Mouse (Mus musculus) neural tube, embryonic 11.5 days (tissue): ENCODE data around the gene Golga1. TPM values are rescaled to one million over a fixed set of nuclear protein-coding genes. Genes with fewer than 3 reads are reported as not detected.

Source experiments
- ATAC-seq: fragments of 200-750 bp; cut with Nextera tagmentation; 2 replicates; pipeline ENCODE4 v1.8.0; 2017; ENCODE audit warnings: moderate number of reproducible peaks, mild to moderate bottlenecking, moderate TSS enrichment, moderate library complexity; ENCODE audit not compliant: insufficient read depth, low FRiP score, low TSS enrichment
- DNase-seq: peaks from one replicate; pipeline ENCODE4 v3.0.0-alpha.2; 2015; ENCODE audit warnings: low spot score
- H3K27ac ChIP-seq: fragments of 300-500 bp; sonication (generic); 2 replicates; pipeline ENCODE4 v1.5.1; 2014; ENCODE audit warnings: low read depth, mild to moderate bottlenecking, low read length
- H3K27me3 ChIP-seq: fragments of 300-500 bp; sonication (generic); 2 replicates; pipeline ENCODE4 v1.6.1; 2014; ENCODE audit warnings: mild to moderate bottlenecking, low read length, mixed read lengths; ENCODE audit not compliant: control insufficient read depth, insufficient read depth
- H3K36me3 ChIP-seq: fragments of 300-500 bp; sonication (generic); 2 replicates; pipeline ENCODE4 v1.6.1; 2014; ENCODE audit warnings: mild to moderate bottlenecking, low read length, moderate library complexity, mixed read lengths; ENCODE audit not compliant: control insufficient read depth, insufficient read depth
- H3K4me1 ChIP-seq: fragments of 300-500 bp; sonication (generic); 2 replicates; pipeline ENCODE4 v1.6.1; 2014; ENCODE audit warnings: low read length, mixed read lengths; ENCODE audit not compliant: control insufficient read depth, insufficient read depth
- H3K4me2 ChIP-seq: fragments of 300-500 bp; sonication (generic); 2 replicates; pipeline ENCODE4 v1.6.1; 2014; ENCODE audit warnings: low read depth, mild to moderate bottlenecking, moderate library complexity
- H3K4me3 ChIP-seq: fragments of 300-500 bp; sonication (generic); 2 replicates; pipeline ENCODE4 v1.5.1; 2014; ENCODE audit warnings: low read depth, low read length
- H3K9ac ChIP-seq: fragments of 300-500 bp; sonication (generic); 2 replicates; pipeline ENCODE4 v1.6.1; 2014; ENCODE audit warnings: mild to moderate bottlenecking, low read length
- H3K9me3 ChIP-seq: fragments of 300-500 bp; sonication (generic); 2 replicates; pipeline ENCODE4 v1.6.1; 2016; ENCODE audit warnings: low read length; ENCODE audit not compliant: control insufficient read depth
- WGBS: fragments of 180-500 bp; shearing (Covaris S2); extraction: QIAGEN DNeasy Blood & Tissue Kit; methylation state at CpG from one replicate; pipeline ENCODE4 v1.1.7; 2014; 5-methylcytosine and 5-hydroxymethylcytosine counted together
- polyA plus RNA-seq: library from polyadenylated mRNA; unstranded; fragments of >200 nt; fragmentation: Nextera tagmentation; extraction: Ambion mirVana; gene quantifications from 2 replicates; pipeline ENCODE4 v1.2.1, GENCODE M21; 2014

The Golga1 gene
- polyA plus RNA-seq, 1 experiment from 2014 or later, result 33.7 TPM

GRCm38 (mm10) chr2:39069096-39069495 lies 3.8 kb upstream of the Golga1 start:
- H3K4me1 ChIP-seq, result 0 out of 2 replicates have a peak, but pooled peaks cover 2% of the 10 kb centered on the region
- ATAC-seq (no peak), DNase-seq (no peak)
- no peaks in the 10 kb centered on the region for H3K36me3 ChIP-seq
- WGBS, result 78% methylated on average over 1 of the region's 1 CpGs
- no peaks in the 10 kb centered on the region for H3K27me3 ChIP-seq
- H3K4me3 ChIP-seq, result no peak overlapping the region
- no peaks in the 10 kb centered on the region for H3K9me3 ChIP-seq
- H3K27ac ChIP-seq, result no peak overlapping the region
- no peak overlapping the region for H3K9ac ChIP-seq
- no peak overlapping the region for H3K4me2 ChIP-seq

GRCm38 (mm10) chr2:39064687-39065399 lies 498 bp downstream of the Golga1 start:
- peak overlapping the region; percentile 88 for H3K4me2 ChIP-seq
- no peak for DNase-seq
- ATAC-seq, result peak; percentile 10; the same call in 1 of the 2 replicates
- H3K4me1 ChIP-seq, result 0 out of 2 replicates have a peak, but pooled peaks cover 2% of the 10 kb centered on the region
- H3K36me3 ChIP-seq, result no peaks in the 10 kb centered on the region
- peak overlapping the region; percentile 62 for H3K27ac ChIP-seq
- WGBS, result 9% methylated on average over 25 of the region's 25 CpGs
- peak overlapping the region; percentile 90 for H3K4me3 ChIP-seq
- H3K9ac ChIP-seq, result peak overlapping the region; percentile 91
- H3K9me3 ChIP-seq, result no peaks in the 10 kb centered on the region
- no peaks in the 10 kb centered on the region for H3K27me3 ChIP-seq

- WGBS, result 96% methylated on average over 1 of the region's 1 CpGs
- H3K4me2 ChIP-seq, result no peak overlapping the region
- H3K4me1 ChIP-seq, result no peaks in the 10 kb centered on the region
- H3K27ac ChIP-seq, result no peak overlapping the region
- H3K36me3 ChIP-seq, result 0 out of 2 replicates have a peak, but pooled peaks cover 5% of the 10 kb centered on the region
- ATAC-seq (no peak), DNase-seq (no peak)
- H3K9me3 ChIP-seq, result no peaks in the 10 kb centered on the region
- H3K4me3 ChIP-seq, result no peak overlapping the region
- H3K9ac ChIP-seq, result no peak overlapping the region
- H3K27me3 ChIP-seq, result no peaks in the 10 kb centered on the region
Measured at GRCm38 (mm10) chr2:39048515-39048914, 16.8 kb downstream of the Golga1 start.

- Histone ChIP-seq H3K9me3 (no peaks in the 10 kb centered on the region), H3K27ac (no peak overlapping the region), H3K4me1 (no peaks in the 10 kb centered on the region), H3K4me3 (no peak overlapping the region), H3K4me2 (no peak overlapping the region), H3K9ac (no peak overlapping the region), H3K36me3 (peaks cover 4% of the 10 kb centered on the region; the same call in 1 of the 2 replicates), H3K27me3 (no peaks in the 10 kb centered on the region)
- DNase-seq, result no peak
- ATAC-seq, result no peak
- 97% methylated on average over 1 of the region's 1 CpGs for WGBS
Measured at GRCm38 (mm10) chr2:39040215-39040614, 25.1 kb downstream of the Golga1 start.

GRCm38 (mm10) chr2:39031611-39032010 lies 33.7 kb downstream of the Golga1 start:
- H3K4me1 ChIP-seq, result no peaks in the 10 kb centered on the region
- no peaks in the 10 kb centered on the region for H3K9me3 ChIP-seq
- no peak overlapping the region for H3K9ac ChIP-seq
- WGBS, result 95% methylated on average over 1 of the region's 1 CpGs
- no peaks in the 10 kb centered on the region for H3K27me3 ChIP-seq
- no peak overlapping the region for H3K4me3 ChIP-seq
- peaks cover 9% of the 10 kb centered on the region for H3K36me3 ChIP-seq
- ATAC-seq, result no peak
- no peak overlapping the region for H3K4me2 ChIP-seq
- no peak for DNase-seq
- H3K27ac ChIP-seq, result no peak overlapping the region

- Histone ChIP-seq H3K4me2 (no peak overlapping the region), H3K9ac (no peak overlapping the region), H3K4me3 (no peak overlapping the region), H3K9me3 (no peaks in the 10 kb centered on the region), H3K36me3 (peaks cover 20% of the 10 kb centered on the region), H3K27ac (no peak overlapping the region), H3K27me3 (no peaks in the 10 kb centered on the region), H3K4me1 (no peaks in the 10 kb centered on the region)
- 90% methylated on average over 1 of the region's 1 CpGs for WGBS
- no peak for DNase-seq
- ATAC-seq, result no peak
Measured at GRCm38 (mm10) chr2:39020004-39020403, 45.3 kb downstream of the Golga1 start.

GRCm38 (mm10) chr2:39016581-39016980 lies 48.8 kb downstream of the Golga1 start:
- Histone ChIP-seq H3K36me3 (peaks cover 18% of the 10 kb centered on the region), H3K4me1 (no peaks in the 10 kb centered on the region), H3K27ac (no peak overlapping the region), H3K4me2 (no peak overlapping the region), H3K9ac (no peak overlapping the region), H3K4me3 (no peak overlapping the region), H3K9me3 (no peaks in the 10 kb centered on the region), H3K27me3 (no peaks in the 10 kb centered on the region)
- ATAC-seq, result no peak
- DNase-seq, result no peak
- whole genome bisulfite sequencing, result 80% methylated on average over 3 of the region's 3 CpGs

GRCm38 (mm10) chr2:39012768-39013279 lies 52.5 kb downstream of the Golga1 start:
- Histone ChIP-seq H3K27me3 (no peaks in the 10 kb centered on the region), H3K9ac (no peak overlapping the region), H3K4me1 (peaks cover 11% of the 10 kb centered on the region), H3K36me3 (peaks cover 12% of the 10 kb centered on the region), H3K27ac (no peak overlapping the region), H3K9me3 (no peaks in the 10 kb centered on the region), H3K4me3 (no peak overlapping the region), H3K4me2 (no peak overlapping the region)
- ATAC-seq, result no peak
- DNase-seq, result no peak
- WGBS, result 93% methylated on average over 7 of the region's 7 CpGs

GRCm38 (mm10) chr2:39011971-39012370 lies 53.4 kb downstream of the Golga1 start:
- H3K4me2 ChIP-seq, result no peak overlapping the region
- ATAC-seq (no peak), DNase-seq (no peak)
- no peak overlapping the region for H3K27ac ChIP-seq
- H3K27me3 ChIP-seq, result no peaks in the 10 kb centered on the region
- no peak overlapping the region for H3K9ac ChIP-seq
- 95% methylated on average over 3 of the region's 3 CpGs for WGBS
- peaks cover 11% of the 10 kb centered on the region for H3K4me1 ChIP-seq
- H3K9me3 ChIP-seq, result no peaks in the 10 kb centered on the region
- no peak overlapping the region for H3K4me3 ChIP-seq
- peaks cover 12% of the 10 kb centered on the region for H3K36me3 ChIP-seq
